In genomic region chr9:100452432-100452831, GRCm38 (mm10) we compare ENCODE assay signal across 12 mouse cellular contexts. TPM values are rescaled to one million over a fixed set of nuclear protein-coding genes. Genes with fewer than 3 reads are reported as not detected.
DNase-seq lines count a peak whose midpoint lies in the region; ATAC-seq and TF ChIP-seq lines count a peak whose summit lies in the region.
"Had no signal": no experiment of that assay in that cellular context is flagged by ENCODE, and none has a peak within 500 bp of the region (broad histone marks: within the 10 kb centered on the region; RNA-seq: fewer than 3 reads in every experiment).

No protein-coding gene starts in this region.

- TF ChIP-seq EP300 in MEL (IDR thresholded peaks at IDR 0.05; ENCODE audit: low read depth in 1 of 2, low read length in 2 of 2): no peak
- peak; percentile 53; the same call in 1 of the 2 replicates for TF ChIP-seq EP300 in lung, postnatal 0 days (IDR thresholded peaks at IDR 0.05)

- no peak for TF ChIP-seq CTCF in kidney, postnatal 0 days (IDR thresholded peaks at IDR 0.05; ENCODE audit: low read depth)
- no peak for TF ChIP-seq CTCF in MEL (IDR thresholded peaks at IDR 0.05 in 2 of 3, conservative IDR thresholded peaks at IDR 0.05 in 1 of 3; ENCODE audit: control insufficient read depth in 1 of 3, insufficient read depth in 1 of 3, low read depth in 2 of 3, low read length in 3 of 3, poor library complexity in 1 of 3, severe bottlenecking in 1 of 3)
- no peak for TF ChIP-seq CTCF in lung, postnatal 0 days (IDR thresholded peaks at IDR 0.05)

- H3K9ac ChIP-seq in forebrain, embryonic 11.5 days (ENCODE audit: low read length): no peak overlapping the region
- H3K9ac ChIP-seq in forebrain, embryonic 15.5 days (replicated peaks): no peak overlapping the region
- H3K9ac ChIP-seq in kidney, postnatal 0 days (ENCODE audit: low read depth, low read length): no peak overlapping the region
- no peak overlapping the region for H3K9ac ChIP-seq in MEL (ENCODE audit: control insufficient read depth, low read depth, low read length, poor library complexity, severe bottlenecking)
- no peak overlapping the region for H3K9ac ChIP-seq in lung, postnatal 0 days (replicated peaks; ENCODE audit: low read depth)
- H3K9ac ChIP-seq: midbrain, embryonic 12.5 days; neural tube, embryonic 13.5 days had no signal

- H3K79me2 ChIP-seq in MEL (ENCODE audit: control insufficient read depth, insufficient read depth, low read length, poor library complexity): no peaks in the 10 kb centered on the region

- peak; percentile 34 for DNase-seq in forebrain, embryonic 11.5 days (ENCODE audit: low spot score)
- peak; percentile 64 for DNase-seq in kidney, postnatal 0 days (ENCODE audit: low spot score)
- DNase-seq in kidney, adult 18-20 months: no peak
- DNase-seq in MEL (ENCODE audit: low read depth, low spot score): peak; percentile 47
- peak; percentile 78 for DNase-seq in lung, postnatal 0 days (ENCODE audit: low spot score)
- no peak for DNase-seq in gastrocnemius, adult 18-20 months (ENCODE audit: low spot score)
- no peak for DNase-seq in cerebellum, adult 8-10 months
- DNase-seq: adrenal gland, adult 8-10 months had no signal

- no peak for TF ChIP-seq RAD21 in MEL (IDR thresholded peaks at IDR 0.05; ENCODE audit: low read depth, low read length)

- WGBS in forebrain, embryonic 11.5 days: 88% methylated on average over 6 of the region's 6 CpGs
- WGBS in forebrain, embryonic 15.5 days: 76% methylated on average over 6 of the region's 6 CpGs
- 9% methylated on average over 6 of the region's 6 CpGs for WGBS in kidney, postnatal 0 days
- 24% methylated on average over 6 of the region's 6 CpGs for WGBS in lung, postnatal 0 days

- no peaks in the 10 kb centered on the region; the same call in 1 of the 2 replicates for H3K4me1 ChIP-seq in forebrain, embryonic 11.5 days (replicated peaks; ENCODE audit: control insufficient read depth, insufficient read depth, low read length)
- peaks cover 5% of the 10 kb centered on the region for H3K4me1 ChIP-seq in forebrain, embryonic 15.5 days
- 0 out of 2 replicates have a peak, but pooled peaks cover 4% of the 10 kb centered on the region for H3K4me1 ChIP-seq in kidney, postnatal 0 days (replicated peaks; ENCODE audit: insufficient read depth, low read length)
- peaks cover 0 to 5% of the 10 kb centered on the region in 2 experiments; a peak in 1 of 4 replicates for H3K4me1 ChIP-seq in MEL (ENCODE audit: control insufficient read depth in 1 of 2, insufficient read depth in 2 of 2, low read length in 2 of 2)
- H3K4me1 ChIP-seq in lung, postnatal 0 days (ENCODE audit: insufficient read depth, low read depth, low read length): peaks cover 8% of the 10 kb centered on the region; the same call in 1 of the 2 replicates

- no peak overlapping the region for H3K4me3 ChIP-seq in forebrain, embryonic 11.5 days (ENCODE audit: low read depth, low read length)
- H3K4me3 ChIP-seq in forebrain, embryonic 15.5 days: no peak overlapping the region
- no peak overlapping the region for H3K4me3 ChIP-seq in kidney, postnatal 0 days (replicated peaks; ENCODE audit: low read depth, low read length)
- peak overlapping the region in 1 of 2 experiments; percentile 21; a peak in 1 of 4 replicates for H3K4me3 ChIP-seq in MEL (ENCODE audit: control insufficient read depth in 1 of 2, insufficient read depth in 1 of 2, low read depth in 2 of 2, low read length in 2 of 2)
- no peak overlapping the region for H3K4me3 ChIP-seq in lung, postnatal 0 days (ENCODE audit: low read depth, low read length)
- H3K4me3 ChIP-seq: midbrain, embryonic 12.5 days; neural tube, embryonic 13.5 days had no signal

- no peaks in the 10 kb centered on the region for H3K36me3 ChIP-seq in forebrain, embryonic 11.5 days (ENCODE audit: control insufficient read depth, insufficient read depth, low read length)
- H3K36me3 ChIP-seq in forebrain, embryonic 15.5 days: no peaks in the 10 kb centered on the region
- no peaks in the 10 kb centered on the region for H3K36me3 ChIP-seq in kidney, postnatal 0 days (ENCODE audit: insufficient read depth, low read length)
- no peaks in the 10 kb centered on the region for H3K36me3 ChIP-seq in MEL (ENCODE audit: control insufficient read depth in 1 of 2, insufficient read depth in 2 of 2, low read length in 2 of 2)
- no peaks in the 10 kb centered on the region for H3K36me3 ChIP-seq in lung, postnatal 0 days (ENCODE audit: insufficient read depth, low read length)
- H3K36me3 ChIP-seq: midbrain, embryonic 12.5 days; neural tube, embryonic 13.5 days had no signal

- no peak overlapping the region for H3K4me2 ChIP-seq in forebrain, embryonic 11.5 days (ENCODE audit: low read depth, low read length, severe bottlenecking)
- no peak overlapping the region for H3K4me2 ChIP-seq in forebrain, embryonic 15.5 days (replicated peaks)
- peak overlapping the region; percentile 13; the same call in 1 of the 2 replicates for H3K4me2 ChIP-seq in kidney, postnatal 0 days (ENCODE audit: low read length)
- peak overlapping the region; percentile 36; the same call in 1 of the 2 replicates for H3K4me2 ChIP-seq in lung, postnatal 0 days (replicated peaks; ENCODE audit: low read depth, low read length)
- H3K4me2 ChIP-seq: midbrain, embryonic 12.5 days; neural tube, embryonic 13.5 days had no signal

- H3K27me3 ChIP-seq in forebrain, embryonic 11.5 days (ENCODE audit: control insufficient read depth, insufficient read depth, low read length): no peaks in the 10 kb centered on the region
- no peaks in the 10 kb centered on the region for H3K27me3 ChIP-seq in forebrain, embryonic 15.5 days
- H3K27me3 ChIP-seq in kidney, postnatal 0 days (ENCODE audit: insufficient read depth, low read length): no peaks in the 10 kb centered on the region
- H3K27me3 ChIP-seq in MEL (ENCODE audit: control insufficient read depth in 1 of 2, insufficient read depth in 2 of 2, low read length in 2 of 2): no peaks in the 10 kb centered on the region
- H3K27me3 ChIP-seq in lung, postnatal 0 days (replicated peaks; ENCODE audit: insufficient read depth, low read length): no peaks in the 10 kb centered on the region

- no peaks in the 10 kb centered on the region for H3K9me3 ChIP-seq in forebrain, embryonic 11.5 days (ENCODE audit: control insufficient read depth, low read length)
- no peaks in the 10 kb centered on the region for H3K9me3 ChIP-seq in forebrain, embryonic 15.5 days
- H3K9me3 ChIP-seq in kidney, postnatal 0 days (replicated peaks; ENCODE audit: low read length): no peaks in the 10 kb centered on the region
- no peaks in the 10 kb centered on the region for H3K9me3 ChIP-seq in MEL (replicated peaks; ENCODE audit: insufficient read depth, low read length)
- H3K9me3 ChIP-seq in lung, postnatal 0 days (ENCODE audit: low read length): no peaks in the 10 kb centered on the region
- H3K9me3 ChIP-seq: midbrain, embryonic 12.5 days; neural tube, embryonic 13.5 days had no signal

- ATAC-seq in forebrain, embryonic 11.5 days (replicated peaks; ENCODE audit: low FRiP score): no peak
- no peak for ATAC-seq in forebrain, embryonic 15.5 days (replicated peaks)
- ATAC-seq in kidney, postnatal 0 days (replicated peaks; ENCODE audit: low FRiP score, low read depth): peak; percentile 46; the same call in 1 of the 2 replicates
- peak; percentile 81 for ATAC-seq in lung, postnatal 0 days
- ATAC-seq: hindbrain, postnatal 0 days had no signal

- no peak for TF ChIP-seq POLR2A in MEL (IDR thresholded peaks at IDR 0.05; ENCODE audit: control insufficient read depth in 1 of 2, insufficient read depth in 1 of 2, low read depth in 1 of 2, low read length in 2 of 2, poor library complexity in 1 of 2)

- no peak overlapping the region for H3K27ac ChIP-seq in forebrain, embryonic 11.5 days (ENCODE audit: low read depth, low read length)
- no peak overlapping the region for H3K27ac ChIP-seq in forebrain, embryonic 15.5 days (replicated peaks)
- 0 out of 2 replicates have a peak overlapping the region, but pooled peaks have one; percentile 19 for H3K27ac ChIP-seq in kidney, postnatal 0 days
- H3K27ac ChIP-seq in MEL (ENCODE audit: control insufficient read depth, low read depth, low read length): no peak overlapping the region
- peak overlapping the region; percentile 66 for H3K27ac ChIP-seq in lung, postnatal 0 days (ENCODE audit: low read length)
- H3K27ac ChIP-seq: hindbrain, postnatal 0 days; midbrain, embryonic 12.5 days; neural tube, embryonic 13.5 days had no signal

TF ChIP-seq in MEL, 35 proteins besides CTCF, POLR2A, EP300 and RAD21:
- TF ChIP-seq NRF1 (IDR thresholded peaks at IDR 0.05; ENCODE audit: insufficient read depth, low read depth, low read length, poor library complexity, severe bottlenecking): no peak
- no peak for TF ChIP-seq BHLHE40 (IDR thresholded peaks at IDR 0.05; ENCODE audit: borderline replicate concordance, low read depth, low read length)
- TF ChIP-seq JUND (IDR thresholded peaks at IDR 0.05; ENCODE audit: low read depth, low read length): no peak
- TF ChIP-seq MAFK (IDR thresholded peaks at IDR 0.05; ENCODE audit: borderline replicate concordance, low read depth, low read length): no peak
- TF ChIP-seq E2F4 (IDR thresholded peaks at IDR 0.05; ENCODE audit: borderline replicate concordance, low read depth, low read length): no peak

RNA-seq across cellular contexts. Expression of gene Il20rb, which starts 34.2 kb away (rescaled TPM):
- polyA plus RNA-seq in forebrain, embryonic 11.5 days (2014; fragmentation: Nextera tagmentation; extraction: Ambion mirVana): 1.0 and 1.3 TPM in 2 replicates
- polyA plus RNA-seq in forebrain, embryonic 15.5 days (2015; fragmentation: Nextera tagmentation; extraction: Ambion mirVana): 0.50 and 0.86 TPM in 2 replicates
- 1.4 and 1.7 TPM in 2 replicates for polyA plus RNA-seq in kidney, postnatal 0 days (2015; fragmentation: Nextera tagmentation; extraction: Ambion mirVana)
- total RNA-seq in MEL (2012; rRNA removed): 0.50 and 0.65 TPM in 2 replicates
- 1 to 10 TPM in 1 of 2 experiments, not detected in 1; 1.9 TPM for polyA plus RNA-seq in MEL (2012; ENCODE audit: insufficient read depth in 1 of 2, insufficient read length in 2 of 2, low read depth in 1 of 2, low replicate concordance in 2 of 2, missing spikeins in 1 of 2)
- polyA plus RNA-seq in lung, postnatal 0 days (2015; fragmentation: Nextera tagmentation; extraction: Ambion mirVana): 1.9 and 2.2 TPM in 2 replicates
- total RNA-seq in gastrocnemius, adult 18-20 months (2021): 1 to 10 TPM; 1.1 TPM

Comparison
In these comparisons a context has a peak if more than half of its experiments do, and no peak if none do; other contexts are left out.
1. DNase-seq: peak in forebrain, embryonic 11.5 days (single experiment), kidney, postnatal 0 days (single experiment), MEL (single experiment) and lung, postnatal 0 days (single experiment); none in kidney, adult 18-20 months (single experiment), gastrocnemius, adult 18-20 months (single experiment) and cerebellum, adult 8-10 months (single experiment).
2. ATAC-seq: peak in kidney, postnatal 0 days (single experiment) and lung, postnatal 0 days (single experiment); none in forebrain, embryonic 11.5 days (single experiment) and forebrain, embryonic 15.5 days (single experiment).
3. H3K27ac ChIP-seq: peak in kidney, postnatal 0 days (single experiment) and lung, postnatal 0 days (single experiment); none in forebrain, embryonic 11.5 days (single experiment), forebrain, embryonic 15.5 days (single experiment) and MEL (single experiment).
4. H3K4me2 ChIP-seq: peak in kidney, postnatal 0 days (single experiment) and lung, postnatal 0 days (single experiment); none in forebrain, embryonic 11.5 days (single experiment) and forebrain, embryonic 15.5 days (single experiment).